Mouse (Mus musculus) embryo, embryonic 10.5 days (tissue): Measurements from ENCODE around the gene Neurod6.
"Not testable (repeated sequence)": the region's sequence is repeated elsewhere in the genome, so short reads cannot be mapped to it uniquely, and the experiment has no call there.

Experiments
- DNase-seq: peaks from one replicate; pipeline ENCODE4 v3.0.0-alpha.2; 2015; ENCODE audit warnings: low spot score

Gene Neurod6

DNA sequence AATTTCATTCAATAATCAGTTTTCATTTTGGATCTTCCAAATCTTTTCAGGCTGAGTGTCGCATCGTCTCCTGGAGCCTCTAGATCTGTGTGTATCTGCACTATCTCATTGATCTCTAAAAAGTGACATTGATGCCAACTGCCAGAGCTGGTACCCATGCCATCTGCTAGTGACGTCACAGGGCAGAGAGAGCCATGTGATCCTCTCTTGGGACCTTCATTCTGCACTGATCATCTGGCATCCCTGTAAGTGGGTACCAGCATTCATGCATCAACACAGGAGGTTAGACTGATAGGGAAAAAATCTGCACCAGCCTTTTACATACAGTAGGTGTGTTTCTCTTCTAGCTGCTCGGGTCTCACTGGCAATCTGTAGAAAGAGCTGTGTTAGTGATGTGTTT lies at the start of gene Neurod6:
TSS of gene Neurod6 (minus strand) at position 290 of the 400 bp plus-strand sequence.
- no peak for DNase-seq

DNA sequence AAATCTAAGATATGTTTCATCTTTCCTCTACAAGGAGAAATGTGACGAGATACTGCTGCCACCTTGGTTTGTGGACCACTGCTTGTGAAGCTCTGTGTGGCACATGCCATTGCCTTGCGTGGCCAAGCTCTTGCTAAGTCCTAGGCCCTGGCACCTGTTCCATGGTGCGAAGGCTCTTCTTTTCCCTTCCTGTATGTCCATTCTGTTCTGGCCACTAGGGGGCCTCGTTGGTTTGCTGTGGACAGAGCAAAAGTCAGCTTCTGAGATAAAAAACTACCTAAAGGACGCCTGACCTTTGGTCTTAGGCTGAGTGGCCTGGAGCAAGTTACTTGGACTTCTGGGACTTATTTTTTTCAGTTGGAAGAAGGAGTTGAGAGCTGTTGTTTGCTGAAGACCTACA lies 36.1 kb upstream of the Neurod6 start:
- DNase-seq, result peak; percentile 86

DNA sequence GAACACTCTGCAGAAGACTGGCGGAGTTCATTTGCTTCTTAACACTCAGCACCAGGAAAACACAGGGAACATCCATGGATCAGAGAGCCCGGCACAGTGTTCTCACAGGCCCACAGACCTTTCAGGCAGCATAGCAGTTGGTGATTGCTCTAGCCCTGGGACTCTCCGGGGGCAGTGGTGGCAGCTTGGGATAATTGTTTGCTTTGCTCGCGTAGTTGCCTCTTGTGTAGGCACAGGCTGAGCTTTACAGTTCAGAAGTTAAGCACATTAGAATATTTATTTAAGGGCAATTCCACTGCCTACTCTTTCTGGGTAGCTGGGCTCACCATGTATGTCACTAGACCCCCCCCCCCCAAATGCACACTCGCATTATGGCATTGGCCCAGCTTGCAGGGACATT lies 34.4 kb upstream of the Neurod6 start:
- DNase-seq, result no peak

DNA sequence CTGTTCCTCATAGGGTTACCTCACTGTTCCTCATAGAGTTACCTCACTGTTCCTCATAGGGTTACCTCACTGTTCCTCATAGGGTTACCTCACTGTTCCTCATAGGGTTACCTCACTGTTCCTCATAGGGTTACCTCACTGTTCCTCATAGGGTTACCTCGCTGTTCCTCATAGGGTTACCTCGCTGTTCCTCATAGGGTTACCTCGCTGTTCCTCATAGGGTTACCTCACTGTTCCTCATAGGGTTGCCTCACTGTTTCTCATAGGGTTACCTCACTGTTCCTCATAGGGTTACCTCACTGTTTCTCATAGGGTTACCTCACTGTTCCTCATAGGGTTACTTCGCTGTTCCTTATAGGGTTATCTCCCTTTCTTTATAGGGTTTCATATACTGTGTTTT lies 29.9 kb upstream of the Neurod6 start:
- not testable (repeated sequence) for DNase-seq

DNA sequence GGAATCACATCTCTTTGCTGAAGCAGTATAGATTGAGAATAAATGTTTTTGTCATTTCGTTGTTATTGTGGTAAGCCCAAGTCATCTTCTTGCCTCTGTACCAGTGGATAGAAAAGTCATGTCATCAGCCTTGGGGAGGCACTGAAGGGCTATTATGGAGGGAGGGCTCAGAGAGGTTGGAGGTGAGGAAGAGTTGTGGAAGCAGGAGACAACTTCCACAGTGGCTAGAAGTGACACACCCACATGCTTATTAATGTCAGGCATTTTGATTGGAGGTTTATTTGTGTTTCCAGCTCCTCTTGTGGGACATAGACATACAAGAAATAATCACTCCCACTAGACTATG lies 23.7 kb upstream of the Neurod6 start:
- no peak for DNase-seq

DNA sequence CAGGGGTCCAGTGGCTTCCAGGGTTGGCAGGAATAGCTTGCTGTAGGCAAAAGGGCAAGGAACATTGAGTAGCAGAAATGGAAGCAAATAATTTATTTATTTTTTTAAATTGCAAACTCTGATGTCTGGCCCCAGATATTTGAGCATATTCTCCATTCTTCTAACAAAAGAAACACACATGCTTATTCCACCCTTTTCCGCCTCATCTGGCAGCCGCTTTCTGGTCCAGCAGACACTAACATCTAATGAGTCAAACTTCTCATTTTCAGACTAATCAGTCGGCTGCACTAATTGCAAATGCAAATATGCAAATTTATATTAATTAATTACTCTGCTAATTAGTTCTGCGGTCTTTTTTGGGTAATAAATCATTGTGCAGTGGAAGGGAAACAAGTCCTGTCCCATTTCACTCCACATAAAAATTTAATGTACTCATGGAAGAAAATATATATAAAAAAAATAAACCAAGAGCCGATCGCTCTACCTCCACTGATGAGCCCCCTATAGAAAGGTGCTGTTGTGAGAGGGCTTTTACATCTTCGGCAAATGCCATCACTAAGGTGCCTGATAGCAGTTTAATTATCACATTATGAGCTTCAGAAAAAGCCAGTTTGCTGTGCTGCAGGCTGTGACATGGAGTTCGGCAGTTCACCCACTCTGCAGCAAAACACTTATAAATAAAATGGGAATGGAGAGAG lies 23.1 kb upstream of the Neurod6 start:
- DNase-seq, result no peak

DNA sequence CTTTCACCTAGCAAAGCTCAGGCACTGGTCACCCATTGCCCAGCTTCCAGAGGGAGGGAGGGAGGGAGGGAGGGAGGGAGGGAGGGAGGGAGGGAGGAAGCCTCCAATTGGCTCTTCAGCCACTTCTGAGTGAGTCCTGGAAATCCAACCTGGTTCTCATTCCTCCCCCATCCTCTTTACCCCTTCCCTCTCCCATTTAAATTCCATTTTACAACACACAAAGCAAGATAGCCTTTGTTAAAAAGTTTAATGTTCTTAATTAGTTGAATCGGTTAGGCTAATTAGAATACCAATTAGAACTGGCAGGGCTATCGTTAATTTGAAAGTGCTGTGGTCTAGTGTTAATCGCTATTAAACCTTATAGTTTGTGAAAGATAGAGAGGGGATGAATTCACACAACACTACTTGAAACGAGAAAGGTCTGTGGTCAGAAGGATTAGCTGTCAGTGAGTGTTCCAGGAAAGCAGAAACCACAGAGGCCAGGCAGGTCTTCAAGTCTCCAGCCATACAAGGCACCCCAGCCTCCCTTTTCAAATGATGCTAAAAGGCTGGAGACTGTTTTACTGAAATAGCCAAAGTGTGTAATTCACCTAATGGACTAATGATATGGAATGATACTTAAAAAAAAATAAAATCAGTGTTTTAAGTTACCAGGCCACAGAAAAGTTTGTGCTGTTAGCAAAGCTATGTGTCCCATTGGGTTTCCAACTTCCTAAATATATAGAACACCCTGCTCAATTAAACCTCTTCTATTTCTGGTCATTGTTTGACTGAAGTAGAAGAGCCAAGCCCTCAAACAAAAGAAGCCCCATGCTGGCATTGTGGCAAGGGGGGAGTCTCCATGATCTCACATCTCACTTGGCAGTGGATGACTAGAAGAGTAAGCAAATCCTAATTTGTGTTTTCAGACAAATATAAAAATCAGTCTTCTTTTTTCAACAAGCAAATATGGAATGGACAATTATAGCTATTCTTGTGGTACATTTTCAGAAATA lies 19.6 kb upstream of the Neurod6 start:
- no peak for DNase-seq

DNA sequence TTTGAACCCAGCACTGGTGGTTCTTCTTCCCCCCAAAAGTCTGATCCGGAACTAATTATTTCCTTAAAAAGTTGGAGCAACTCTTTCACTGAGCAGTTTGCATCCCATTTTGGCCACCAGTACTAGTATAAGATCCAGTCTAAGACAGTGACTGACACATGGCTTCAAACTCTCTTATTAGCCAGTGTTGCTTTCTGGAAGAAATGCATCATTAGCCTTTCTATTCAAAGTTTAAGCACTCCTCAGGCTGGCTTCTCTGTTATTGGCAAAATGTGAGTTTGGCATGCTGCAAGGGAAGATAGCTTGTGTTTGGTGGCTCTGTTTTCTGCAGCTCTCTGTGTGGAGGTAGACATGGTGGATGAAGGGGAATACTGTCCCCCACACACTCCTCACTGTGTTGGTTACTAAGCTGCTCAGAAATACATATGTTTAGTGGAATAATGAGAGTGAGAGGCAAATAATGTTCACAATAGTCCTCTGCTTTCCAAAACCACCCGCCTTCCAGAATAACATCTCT lies 9.0 kb upstream of the Neurod6 start:
- DNase-seq, result no peak

DNA sequence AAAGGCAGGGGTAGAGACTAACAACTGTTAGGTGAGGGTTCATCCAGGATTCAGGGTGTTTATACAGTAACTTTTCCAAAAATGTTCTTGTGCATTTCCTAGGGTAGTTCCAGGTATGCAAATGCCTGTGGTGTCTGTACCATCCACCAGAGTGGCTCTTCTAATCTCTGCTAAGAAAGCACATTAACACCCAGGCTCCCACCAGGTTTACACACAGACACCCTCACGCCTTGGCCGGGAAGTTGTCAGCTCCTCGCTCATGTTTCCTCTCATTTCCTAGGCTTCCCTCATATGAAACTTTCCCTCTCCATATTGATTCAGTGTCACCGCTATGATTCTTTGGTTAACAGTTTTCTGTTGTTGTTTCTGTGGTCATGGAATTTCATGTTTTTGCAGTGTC lies 2.4 kb upstream of the Neurod6 start:
- DNase-seq, result no peak

DNA sequence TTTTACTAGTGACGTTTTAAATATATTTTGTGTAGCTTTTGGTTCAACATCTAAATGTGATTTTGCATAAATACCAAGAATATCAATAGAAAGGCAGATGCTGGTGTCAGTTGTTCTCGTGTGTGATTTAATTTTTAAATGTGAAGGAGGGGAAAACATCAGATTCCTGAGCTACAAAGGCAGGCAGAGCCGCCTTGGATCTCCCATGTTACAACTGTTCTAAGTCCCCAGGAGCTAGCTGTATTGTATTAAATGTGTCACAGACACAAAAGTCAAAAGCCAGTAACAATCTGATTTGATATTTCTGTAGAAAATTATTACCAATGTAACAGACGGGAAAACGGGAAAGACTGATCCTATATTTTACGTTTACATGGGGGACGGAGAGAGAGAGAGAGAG lies 1.8 kb upstream of the Neurod6 start:
- no peak for DNase-seq

DNA sequence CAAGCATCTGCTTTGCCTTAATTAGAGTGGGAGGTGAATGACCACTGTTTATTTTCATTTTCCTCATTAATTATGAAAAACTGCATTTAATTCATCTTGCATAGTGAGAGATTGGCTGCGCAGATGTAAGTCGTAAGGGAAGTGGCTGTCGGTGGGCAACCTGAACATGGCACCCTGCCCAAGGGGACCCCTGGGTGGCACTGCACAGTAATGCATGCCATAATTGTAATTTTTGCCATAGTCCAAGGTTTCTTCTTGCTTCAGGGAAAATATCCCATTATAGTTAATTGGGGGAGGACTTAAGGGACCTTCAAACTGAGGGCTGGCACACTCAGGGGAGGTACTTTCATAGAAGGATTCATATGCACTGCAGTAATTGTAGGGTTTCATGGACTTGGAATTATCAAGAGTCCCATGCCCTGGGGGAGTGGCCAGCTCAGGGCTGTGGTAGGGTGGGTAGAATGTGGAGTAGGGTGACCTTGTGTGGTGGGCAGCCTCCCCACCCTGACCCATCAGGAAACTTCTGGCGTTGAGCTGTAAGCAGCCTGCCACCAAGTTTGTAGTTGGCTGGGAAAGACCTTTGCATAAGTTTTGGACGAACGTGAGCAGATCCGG lies 2.4 kb downstream of the Neurod6 start:
- DNase-seq, result no peak

DNA sequence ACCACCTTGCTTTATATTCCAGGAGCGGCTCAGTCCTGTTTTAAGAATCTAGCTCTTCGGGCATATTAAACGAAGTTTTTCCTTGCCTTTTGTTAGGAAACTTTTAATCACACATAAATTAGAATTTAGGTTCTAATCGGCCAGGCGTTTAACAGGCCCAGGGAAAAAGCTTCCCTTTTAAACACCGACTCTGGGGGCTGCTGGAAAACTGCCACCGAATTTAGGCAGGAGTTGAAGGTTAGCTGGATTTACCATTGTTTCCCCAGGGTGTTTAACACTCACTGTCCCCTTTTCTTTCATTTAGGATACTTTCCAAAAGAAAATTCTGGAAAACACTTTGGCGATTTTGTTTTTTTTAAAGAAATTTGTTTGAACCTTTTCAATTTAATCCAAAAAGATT lies 3.7 kb downstream of the Neurod6 start:
- no peak for DNase-seq

DNA sequence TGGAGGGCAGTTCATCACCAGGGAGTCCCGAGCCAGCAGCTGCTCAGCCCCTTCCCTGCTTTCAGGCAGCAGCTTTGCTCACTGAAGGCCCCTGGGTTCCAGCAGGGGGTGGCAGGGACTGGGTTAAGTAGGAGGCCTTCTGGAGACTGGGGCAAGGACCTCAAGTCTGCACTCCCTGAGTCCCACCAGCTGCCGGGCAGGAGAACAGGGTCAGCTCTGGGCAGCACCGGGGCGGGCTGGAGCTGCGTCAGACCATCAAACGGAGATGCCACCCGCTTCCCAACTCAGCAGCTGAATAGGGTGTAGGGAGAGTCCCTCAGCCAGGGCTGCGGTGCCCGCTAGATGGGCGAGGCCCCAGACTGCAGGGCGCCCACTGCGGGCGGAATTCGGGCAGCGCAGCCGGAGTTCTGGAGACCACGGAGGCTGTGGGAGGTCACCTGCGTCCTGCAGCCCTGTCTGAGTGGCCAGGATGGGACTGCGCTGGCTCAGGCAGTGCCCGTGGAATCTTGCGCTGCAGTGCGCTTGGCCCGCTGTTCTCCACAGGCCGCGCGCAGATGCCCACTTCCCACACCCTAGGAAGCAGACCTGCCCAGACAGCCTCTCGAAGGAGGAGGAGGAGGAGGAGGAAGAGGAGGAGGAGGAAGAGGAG lies 4.3 kb downstream of the Neurod6 start:
- DNase-seq, result peak; percentile 51

DNA sequence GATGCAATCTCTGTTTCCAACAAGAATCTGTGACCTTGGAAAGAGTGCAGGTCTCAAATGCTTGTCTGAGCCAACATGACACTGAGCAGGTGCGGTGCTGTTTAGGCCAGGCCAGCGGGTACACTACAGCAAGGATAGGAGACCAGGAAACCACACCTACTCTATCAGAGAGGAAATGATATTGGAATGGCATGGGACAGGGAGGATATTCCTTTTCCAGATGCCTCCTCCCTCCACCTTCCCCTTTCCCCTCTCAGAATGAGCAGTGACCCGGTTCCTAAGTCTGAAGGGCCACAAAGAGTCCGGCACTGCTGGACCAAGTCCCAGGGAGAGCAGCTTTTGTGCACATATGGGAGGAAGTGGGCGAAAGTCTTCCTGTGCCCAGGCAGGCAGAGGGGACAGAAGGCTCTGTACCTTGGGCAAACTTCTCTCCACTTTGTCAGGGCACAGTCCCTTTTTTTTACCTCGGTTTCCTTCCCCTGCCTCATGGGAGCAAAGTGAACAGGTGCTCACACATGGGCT lies 4.9 kb downstream of the Neurod6 start:
- DNase-seq, result no peak

DNA sequence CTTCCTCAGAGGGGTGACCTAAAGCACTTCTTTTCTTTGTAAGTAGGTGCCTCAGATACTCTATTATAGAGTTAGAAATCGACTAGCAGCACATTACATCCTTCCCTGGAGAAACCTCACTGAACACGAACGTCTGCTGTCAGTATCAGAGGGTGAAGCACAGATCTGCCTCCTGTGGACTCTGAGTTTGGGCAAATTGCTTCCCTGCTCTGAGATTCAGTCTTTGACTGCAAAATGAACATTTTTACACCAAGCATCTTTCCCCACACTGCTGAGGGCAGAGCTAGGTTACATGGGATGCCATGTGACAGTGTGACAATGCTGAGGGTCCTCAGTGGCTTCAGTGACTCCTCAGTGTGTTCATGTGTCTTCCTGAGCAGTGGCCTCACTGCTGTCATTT lies 13.3 kb downstream of the Neurod6 start:
- no peak for DNase-seq

DNA sequence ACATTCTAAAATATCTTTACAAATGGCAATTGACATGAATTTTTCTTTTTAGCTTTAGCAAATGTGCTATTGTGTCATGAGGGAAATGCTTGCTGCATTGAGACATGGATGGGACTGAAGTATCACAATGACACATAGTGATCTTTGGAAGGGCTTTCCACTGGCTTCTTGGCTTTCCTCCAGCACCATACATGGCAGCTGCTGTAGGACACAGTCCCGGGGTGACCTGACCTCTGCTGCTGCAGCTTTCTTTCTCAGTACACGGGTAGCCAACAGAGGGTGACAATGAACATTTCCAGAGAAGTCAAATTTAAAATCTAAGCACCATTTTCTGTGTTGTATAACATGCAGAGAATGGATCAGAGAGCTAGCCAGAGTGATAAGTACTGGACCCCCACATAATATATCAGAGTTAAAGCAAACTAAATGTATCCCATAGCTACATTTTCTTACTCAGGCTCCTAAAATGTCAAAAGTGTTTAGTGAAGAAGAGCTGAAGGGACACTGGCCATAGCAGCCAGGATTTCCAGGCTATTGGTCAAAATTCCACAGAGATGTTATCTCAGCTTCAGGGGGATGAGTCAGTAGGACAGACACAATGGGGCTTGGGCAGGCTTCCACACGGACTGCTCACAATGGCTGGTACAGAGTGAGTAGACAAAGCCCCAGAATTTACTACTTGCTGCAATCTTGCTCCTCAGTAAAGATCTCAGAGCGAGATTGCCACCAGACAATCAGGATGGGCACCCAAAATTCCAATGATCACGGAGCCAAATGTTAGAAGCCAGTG lies 19.7 kb downstream of the Neurod6 start:
- no peak for DNase-seq

DNA sequence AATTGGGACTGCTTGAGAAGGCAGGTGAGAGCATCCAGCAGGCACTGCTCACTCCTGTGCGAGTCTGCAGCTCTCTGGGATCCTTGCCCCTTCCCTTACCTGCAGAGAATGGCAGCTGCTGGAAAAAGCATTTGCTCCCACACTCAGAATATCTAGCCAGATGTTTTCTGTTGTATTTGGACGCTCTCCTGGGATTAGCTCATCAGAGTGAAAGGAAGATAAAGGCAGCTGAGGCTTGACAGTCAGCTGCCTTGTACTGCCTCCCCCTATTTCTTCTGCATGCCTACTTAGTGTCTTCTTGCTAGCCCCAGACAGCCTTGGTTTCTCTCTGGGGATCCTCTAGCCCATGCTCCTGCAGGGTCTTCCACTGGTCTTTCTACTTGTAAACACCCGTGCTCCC lies 31.1 kb downstream of the Neurod6 start:
- no peak for DNase-seq

DNA sequence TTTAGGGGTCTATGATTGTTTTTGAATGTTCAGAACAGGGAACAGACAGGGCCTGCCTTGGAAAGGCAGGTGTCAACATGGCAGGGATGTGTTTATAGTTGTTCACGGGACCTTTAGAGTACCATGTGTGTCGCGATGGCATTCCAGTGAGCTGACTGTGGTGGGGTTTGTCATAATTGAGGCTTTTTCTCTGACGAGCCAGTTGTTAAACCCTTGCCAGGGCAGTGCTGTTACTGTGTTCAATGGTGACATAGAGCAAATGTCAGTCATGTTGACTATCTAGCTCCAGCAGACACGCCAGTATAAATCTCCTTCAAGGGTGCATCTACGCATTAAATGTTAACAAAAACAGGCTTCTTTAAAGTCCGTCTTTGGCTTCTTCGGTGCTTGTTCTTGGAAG lies 31.5 kb downstream of the Neurod6 start:
- no peak for DNase-seq

DNA sequence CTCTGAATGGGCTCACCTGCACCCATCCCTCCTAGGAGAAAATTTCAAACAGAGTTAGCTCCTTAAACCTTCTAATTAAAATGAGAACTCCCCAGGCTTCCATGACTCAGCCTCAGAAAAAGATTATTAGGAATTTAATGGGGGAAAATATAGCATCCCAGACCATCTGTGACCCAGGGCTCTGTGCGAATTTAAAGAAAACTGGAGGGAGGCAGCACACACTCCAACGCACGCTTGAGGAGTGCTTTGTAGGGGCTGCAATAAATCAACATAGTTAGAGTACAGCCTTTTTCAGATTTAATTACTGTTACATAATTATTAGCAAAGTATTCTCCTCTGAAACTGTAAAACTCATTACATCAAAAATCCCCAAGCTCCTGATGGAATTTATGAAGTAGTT lies 32.2 kb downstream of the Neurod6 start:
- DNase-seq, result no peak

DNA sequence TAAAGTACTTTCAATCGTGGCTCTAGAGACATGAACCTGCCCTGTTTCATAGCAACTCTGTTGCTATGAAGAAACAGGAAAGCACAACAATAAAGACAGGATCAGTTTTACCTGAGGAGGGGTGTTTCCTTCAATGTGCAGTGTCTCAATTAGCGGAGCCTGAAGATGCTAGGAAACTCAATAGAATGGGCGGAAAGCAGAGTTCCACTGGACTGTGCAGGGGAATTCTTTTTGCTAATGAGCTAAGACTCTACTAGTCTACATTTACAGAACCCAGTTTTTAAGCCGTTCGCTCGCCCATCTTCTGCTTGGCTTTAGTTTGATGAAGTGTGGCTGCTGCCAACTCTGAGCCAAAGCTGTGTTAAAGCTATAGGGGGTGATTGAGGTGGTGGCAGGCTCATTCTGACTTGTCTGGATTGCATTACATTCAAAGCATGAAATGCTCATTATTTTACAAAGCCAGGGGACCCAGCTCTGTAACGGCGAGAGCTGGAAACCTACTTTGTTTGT lies 33.2 kb downstream of the Neurod6 start:
- no peak for DNase-seq
